Mouse (Mus musculus): ENCODE measurements at regions not wholly inside any gene's neighbourhood (a gene's known extent, or its start where the extent isn't known, plus 50 kb on each side); places are given as distances from the start of the nearest gene placed in this dataset.

- no peak for DNase-seq (ENCODE audit: low spot score in 2 of 2)
These were observed 431.3 kb upstream of the Reg3g start for GRCm38 (mm10) chr6:78899952-78900351.

GRCm38 (mm10) chr6:78892730-78893129, 424.1 kb upstream of the Reg3g start:
- DNase-seq (ENCODE audit: low spot score in 2 of 2): no peak

GRCm38 (mm10) chr6:78863031-78863430, 394.4 kb upstream of the Reg3g start:
- DNase-seq (ENCODE audit: low spot score in 2 of 2): no peak

GRCm38 (mm10) chr6:78841261-78841660, 372.6 kb upstream of the Reg3g start:
- DNase-seq (ENCODE audit: low spot score in 2 of 2): no peak

GRCm38 (mm10) chr6:78825901-78826629, 357.4 kb upstream of the Reg3g start:
- DNase-seq (ENCODE audit: low spot score in 2 of 2): no peak

- DNase-seq (ENCODE audit: low spot score in 2 of 2): no peak
These were observed 352.6 kb upstream of the Reg3g start for GRCm38 (mm10) chr6:78821251-78821650.

- no peak for DNase-seq (ENCODE audit: low spot score in 2 of 2)
These were observed 328.3 kb upstream of the Reg3g start for GRCm38 (mm10) chr6:78797013-78797412.

GRCm38 (mm10) chr6:78788972-78789371, 320.3 kb upstream of the Reg3g start:
- DNase-seq (ENCODE audit: low spot score in 2 of 2): no peak

- peak in 1 of 2 experiments; percentile 60 for DNase-seq (ENCODE audit: low spot score in 2 of 2)
These were observed 288.9 kb upstream of the Reg3g start for GRCm38 (mm10) chr6:78757619-78758018.
